Comparison of ENCODE assay signal across 22 mouse cellular contexts in the genomic region with DNA sequence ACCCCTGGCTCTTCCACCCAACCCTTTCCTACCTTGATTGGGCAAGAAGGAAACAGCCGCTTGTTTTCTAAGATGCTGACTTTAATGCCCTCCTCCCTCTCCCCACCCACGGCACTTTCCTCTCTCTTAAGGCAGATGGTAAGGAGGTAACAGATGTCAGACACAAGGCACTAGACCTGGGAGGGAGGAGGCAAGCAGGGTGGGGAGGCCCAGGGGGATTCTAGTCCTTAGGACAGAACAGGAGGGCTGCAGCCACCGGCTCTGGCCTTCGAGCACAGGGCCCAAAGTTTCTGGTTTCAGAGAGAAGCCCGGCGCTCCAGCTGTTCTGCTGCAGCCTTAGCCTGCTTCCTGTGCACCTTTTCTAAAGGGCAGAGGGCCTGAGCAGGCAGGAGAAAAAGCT.
A peak's percentile ranks its signal among the peaks of the same experiment; 100 is the strongest.
DNase-seq lines count a peak whose midpoint lies in the region; ATAC-seq and TF ChIP-seq lines count a peak whose summit lies in the region.
"Had no signal": no experiment of that assay in that cellular context is flagged by ENCODE, and none has a peak within 500 bp of the region (broad histone marks: within the 10 kb centered on the region; RNA-seq: fewer than 3 reads in every experiment).

No protein-coding gene starts in this region.

- H3K27me3 ChIP-seq in forebrain, embryonic 13.5 days, result no peaks in the 10 kb centered on the region
- no peaks in the 10 kb centered on the region; the same call in 1 of the 2 replicates for H3K27me3 ChIP-seq in forebrain, postnatal 0 days (ENCODE audit: insufficient read depth, low read length)
- H3K27me3 ChIP-seq in midbrain, embryonic 10.5 days (ENCODE audit: low read depth, poor library complexity, severe bottlenecking), result 0 out of 2 replicates have a peak, but pooled peaks cover 3% of the 10 kb centered on the region
- 0 out of 2 replicates have a peak, but pooled peaks cover 4% of the 10 kb centered on the region for H3K27me3 ChIP-seq in midbrain, postnatal 0 days (ENCODE audit: insufficient read depth, low read length)
- H3K27me3 ChIP-seq in CH12.LX (replicated peaks), result no peaks in the 10 kb centered on the region
- H3K27me3 ChIP-seq in limb, embryonic 10.5 days (ENCODE audit: low read depth, poor library complexity, severe bottlenecking), result no peaks in the 10 kb centered on the region
- H3K27me3 ChIP-seq: embryonic facial prominence, embryonic 12.5 days; neural tube, embryonic 13.5 days had no signal

- no peak overlapping the region for H3K4me2 ChIP-seq in forebrain, embryonic 13.5 days
- H3K4me2 ChIP-seq in forebrain, postnatal 0 days (ENCODE audit: low read depth), result no peak overlapping the region
- no peak overlapping the region for H3K4me2 ChIP-seq in midbrain, postnatal 0 days (ENCODE audit: low read depth, low read length, poor library complexity, severe bottlenecking)
- H3K4me2 ChIP-seq in CH12.LX (ENCODE audit: insufficient read depth, low read depth, poor library complexity, severe bottlenecking), result no peak overlapping the region
- H3K4me2 ChIP-seq: embryonic facial prominence, embryonic 12.5 days; heart, embryonic 13.5 days; liver, embryonic 12.5 days; neural tube, embryonic 13.5 days had no signal

- TF ChIP-seq CTCF in forebrain, postnatal 0 days (IDR thresholded peaks at IDR 0.05; ENCODE audit: low read depth), result no peak
- TF ChIP-seq CTCF in midbrain, postnatal 0 days (IDR thresholded peaks at IDR 0.05), result no peak
- TF ChIP-seq CTCF in CH12.LX (conservative IDR thresholded peaks at IDR 0.05 in 1 of 2, IDR thresholded peaks at IDR 0.05 in 1 of 2; ENCODE audit: low read depth in 2 of 2, low read length in 2 of 2), result no peak

- H3K79me2 ChIP-seq in CH12.LX (replicated peaks; ENCODE audit: control insufficient read depth, extremely low read depth, insufficient read depth, poor library complexity, severe bottlenecking), result no peaks in the 10 kb centered on the region

- peaks cover 26% of the 10 kb centered on the region for H3K4me1 ChIP-seq in forebrain, embryonic 13.5 days
- 0 out of 2 replicates have a peak, but pooled peaks cover 4% of the 10 kb centered on the region for H3K4me1 ChIP-seq in forebrain, postnatal 0 days (ENCODE audit: insufficient read depth)
- peaks cover 34% of the 10 kb centered on the region for H3K4me1 ChIP-seq in midbrain, embryonic 10.5 days
- no peaks in the 10 kb centered on the region for H3K4me1 ChIP-seq in midbrain, postnatal 0 days (ENCODE audit: insufficient read depth, low read length)
- peaks cover 16 to 62% of the 10 kb centered on the region in 2 experiments for H3K4me1 ChIP-seq in CH12.LX (ENCODE audit: control insufficient read depth in 1 of 2, insufficient read depth in 2 of 2)
- H3K4me1 ChIP-seq in limb, embryonic 10.5 days, result peaks cover 24% of the 10 kb centered on the region

- dilution Hi-C loops in CH12.LX (cut with MboI; ENCODE audit: extremely low pct_ligation_motif_present, extremely low pct_unique_long_range_greater_than_20kb, low sequenced_read_pairs), result no loop called here

- no peaks in the 10 kb centered on the region for H3K9me3 ChIP-seq in forebrain, embryonic 13.5 days (replicated peaks)
- H3K9me3 ChIP-seq in forebrain, postnatal 0 days (ENCODE audit: low read length), result no peaks in the 10 kb centered on the region
- H3K9me3 ChIP-seq in midbrain, embryonic 10.5 days (replicated peaks), result no peaks in the 10 kb centered on the region
- no peaks in the 10 kb centered on the region for H3K9me3 ChIP-seq in midbrain, postnatal 0 days (ENCODE audit: low read length)
- H3K9me3 ChIP-seq in CH12.LX (replicated peaks; ENCODE audit: low read length), result no peaks in the 10 kb centered on the region
- no peaks in the 10 kb centered on the region for H3K9me3 ChIP-seq in limb, embryonic 10.5 days (replicated peaks)
- H3K9me3 ChIP-seq: embryonic facial prominence, embryonic 12.5 days; heart, embryonic 13.5 days; liver, embryonic 12.5 days; neural tube, embryonic 13.5 days had no signal

- no peak for DNase-seq in forebrain, postnatal 0 days
- DNase-seq in midbrain, embryonic 10.5 days (ENCODE audit: low spot score), result no peak
- DNase-seq in midbrain, postnatal 0 days (ENCODE audit: low spot score), result no peak
- no peak for DNase-seq in CH12.LX (ENCODE audit: extremely low read depth)
- no peak for DNase-seq in limb, embryonic 10.5 days (ENCODE audit: low spot score)
- no peak for DNase-seq in cerebellum, adult 8-10 months
- no peak for DNase-seq in right cerebral cortex, postnatal 36 days (ENCODE audit: low spot score in 2 of 2)
- DNase-seq: adrenal gland, adult 2 months; cerebellum, adult 9-10 months; gastrocnemius, adult 2 months; heart, postnatal 36 days; lung, adult 2 months; lung, postnatal 4 days; spleen, adult 18-20 months; thymus, postnatal 36 days had no signal

- no peak for TF ChIP-seq EP300 in CH12.LX (IDR thresholded peaks at IDR 0.05; ENCODE audit: low read length)

- no peak overlapping the region for H3K4me3 ChIP-seq in forebrain, embryonic 13.5 days
- no peak overlapping the region for H3K4me3 ChIP-seq in forebrain, postnatal 0 days (ENCODE audit: low read depth, low read length)
- H3K4me3 ChIP-seq in midbrain, embryonic 10.5 days, result no peak overlapping the region
- H3K4me3 ChIP-seq in midbrain, postnatal 0 days (ENCODE audit: low read depth, low read length), result no peak overlapping the region
- no peak overlapping the region for H3K4me3 ChIP-seq in CH12.LX (replicated peaks in 1 of 3; ENCODE audit: low read depth in 2 of 3, low read length in 2 of 3, poor library complexity in 1 of 3)
- H3K4me3 ChIP-seq in limb, embryonic 10.5 days, result no peak overlapping the region
- H3K4me3 ChIP-seq: embryonic facial prominence, embryonic 12.5 days; erythroblast, embryonic 14.5 days; gastrocnemius, adult 2 months; heart, embryonic 13.5 days; liver, embryonic 12.5 days; neural tube, embryonic 13.5 days had no signal

- 57% methylated on average over 6 of the region's 6 CpGs for WGBS in forebrain, embryonic 13.5 days
- WGBS in forebrain, postnatal 0 days, result 49% methylated on average over 6 of the region's 6 CpGs
- WGBS in midbrain, embryonic 10.5 days, result 55% methylated on average over 6 of the region's 6 CpGs
- 50% methylated on average over 6 of the region's 6 CpGs for WGBS in midbrain, postnatal 0 days
- WGBS in limb, embryonic 10.5 days, result 45% methylated on average over 6 of the region's 6 CpGs

- no peak overlapping the region; the same call in 1 of the 2 replicates for H3K27ac ChIP-seq in forebrain, embryonic 13.5 days
- H3K27ac ChIP-seq in forebrain, postnatal 0 days (ENCODE audit: low read depth, low read length), result no peak overlapping the region
- peak overlapping the region; percentile 68 for H3K27ac ChIP-seq in midbrain, embryonic 10.5 days (replicated peaks)
- H3K27ac ChIP-seq in midbrain, postnatal 0 days (ENCODE audit: low read depth, low read length), result no peak overlapping the region
- no peak overlapping the region for H3K27ac ChIP-seq in CH12.LX (ENCODE audit: insufficient read depth, low read depth)
- H3K27ac ChIP-seq in limb, embryonic 10.5 days, result peak overlapping the region; percentile 58; the same call in 1 of the 2 replicates
- H3K27ac ChIP-seq: embryonic facial prominence, embryonic 12.5 days; gastrocnemius, adult 2 months; heart, embryonic 13.5 days; liver, embryonic 12.5 days; neural tube, embryonic 13.5 days had no signal

- no peak for ATAC-seq in forebrain, embryonic 13.5 days
- no peak for ATAC-seq in forebrain, postnatal 0 days
- no peak for ATAC-seq in midbrain, postnatal 0 days (ENCODE audit: low FRiP score)
- ATAC-seq: intestine, embryonic 16.5 days; liver, embryonic 12.5 days had no signal

- in situ Hi-C loops in CH12.LX (cut with MboI; ENCODE audit: low pct_ligation_motif_present, low pct_unique_long_range_greater_than_20kb, low sequenced_read_pairs), result no loop called here

- 0 out of 2 replicates have a peak overlapping the region, but pooled peaks have one; percentile 7 for H3K9ac ChIP-seq in forebrain, embryonic 13.5 days
- H3K9ac ChIP-seq in forebrain, postnatal 0 days, result no peak overlapping the region
- H3K9ac ChIP-seq in midbrain, postnatal 0 days (replicated peaks; ENCODE audit: low read length, poor library complexity, severe bottlenecking), result no peak overlapping the region
- H3K9ac ChIP-seq in CH12.LX (ENCODE audit: insufficient read depth, low read depth), result no peak overlapping the region
- H3K9ac ChIP-seq: embryonic facial prominence, embryonic 12.5 days; heart, embryonic 13.5 days; liver, embryonic 12.5 days; neural tube, embryonic 13.5 days had no signal

- H3K36me3 ChIP-seq in forebrain, embryonic 13.5 days (ENCODE audit: poor library complexity, severe bottlenecking), result no peaks in the 10 kb centered on the region
- no peaks in the 10 kb centered on the region for H3K36me3 ChIP-seq in forebrain, postnatal 0 days (ENCODE audit: insufficient read depth)
- no peaks in the 10 kb centered on the region for H3K36me3 ChIP-seq in midbrain, embryonic 10.5 days
- H3K36me3 ChIP-seq in midbrain, postnatal 0 days (ENCODE audit: insufficient read depth, low read length), result no peaks in the 10 kb centered on the region
- H3K36me3 ChIP-seq in CH12.LX (replicated peaks in 1 of 2; ENCODE audit: control insufficient read depth in 1 of 2, insufficient read depth in 1 of 2, low read length in 1 of 2), result peaks cover 0 to 3% of the 10 kb centered on the region in 2 experiments
- H3K36me3 ChIP-seq in limb, embryonic 10.5 days, result no peaks in the 10 kb centered on the region
- H3K36me3 ChIP-seq: embryonic facial prominence, embryonic 12.5 days; heart, embryonic 13.5 days; liver, embryonic 12.5 days; neural tube, embryonic 13.5 days had no signal

- TF ChIP-seq RAD21 in CH12.LX (IDR thresholded peaks at IDR 0.05; ENCODE audit: low read depth, low read length), result no peak

- no peak for TF ChIP-seq POLR2A in CH12.LX (IDR thresholded peaks at IDR 0.05; ENCODE audit: low read depth, low read length)

TF ChIP-seq in CH12.LX, 34 proteins besides CTCF, POLR2A, EP300 and RAD21:
- TF ChIP-seq ZNF384 (IDR thresholded peaks at IDR 0.05; ENCODE audit: low read depth, low read length), result no peak
- 0 out of 2 replicates have a peak, but pooled peaks have one; percentile 13 for TF ChIP-seq TBP (conservative IDR thresholded peaks at IDR 0.05; ENCODE audit: low read depth, low read length)

Comparison
In these comparisons a context has a peak if more than half of its experiments do, and no peak if none do; other contexts are left out.
1. H3K27ac ChIP-seq: peak in midbrain, embryonic 10.5 days (single experiment) and limb, embryonic 10.5 days (single experiment); none in forebrain, embryonic 13.5 days (single experiment), forebrain, postnatal 0 days (single experiment), midbrain, postnatal 0 days (single experiment) and CH12.LX (single experiment).